Mouse (Mus musculus): Measurements from ENCODE around the gene Srd5a3. TPM values are rescaled to one million over a fixed set of nuclear protein-coding genes. Genes with fewer than 3 reads are reported as not detected.

Srd5a3 gene
- polyA plus RNA-seq, 1 experiment from 2014 or later: 33.6 TPM

Other genes starting within 250 kb of the Srd5a3 start
- gene Kdr, start 161.8 kb upstream of the Srd5a3 start, polyA plus RNA-seq (2014; fragmentation: Nextera tagmentation; extraction: Ambion mirVana): 26.5 and 27.6 TPM in 2 replicates
- 120 and 127 TPM in 2 replicates for gene Tmem165, start 43.6 kb downstream of the Srd5a3 start, polyA plus RNA-seq (2014; fragmentation: Nextera tagmentation; extraction: Ambion mirVana)
- 20.6 and 21.1 TPM in 2 replicates for gene Clock, start 164.5 kb downstream of the Srd5a3 start, polyA plus RNA-seq (2014; fragmentation: Nextera tagmentation; extraction: Ambion mirVana)
- gene Pdcl2, start 190.9 kb downstream of the Srd5a3 start, polyA plus RNA-seq (2014; fragmentation: Nextera tagmentation; extraction: Ambion mirVana): not detected in 2 replicates
- gene Nmu, start 223.5 kb downstream of the Srd5a3 start, polyA plus RNA-seq (2014; fragmentation: Nextera tagmentation; extraction: Ambion mirVana): not detected in 2 replicates

All from stomach, embryonic 14.5 days (tissue).